Comparison of ENCODE assay signal across 26 mouse cellular contexts in genomic region chr6:108471878-108472277, GRCm38 (mm10).
DNase-seq lines count a peak whose midpoint lies in the region; ATAC-seq and TF ChIP-seq lines count a peak whose summit lies in the region.
"Had no signal": no experiment of that assay in that cellular context is flagged by ENCODE, and none has a peak within 500 bp of the region (broad histone marks: within the 10 kb centered on the region; RNA-seq: fewer than 3 reads in every experiment).

No protein-coding gene starts in this region.

- H3K9ac ChIP-seq in liver, embryonic 15.5 days = no peak overlapping the region
- no peak overlapping the region for H3K9ac ChIP-seq in liver, embryonic 12.5 days
- H3K9ac ChIP-seq in intestine, postnatal 0 days (ENCODE audit: low read depth, low read length) = no peak overlapping the region
- H3K9ac ChIP-seq in neural tube, embryonic 15.5 days (replicated peaks) = no peak overlapping the region
- H3K9ac ChIP-seq: embryonic facial prominence, embryonic 12.5 days; embryonic facial prominence, embryonic 15.5 days; forebrain, postnatal 0 days; heart, embryonic 13.5 days; hindbrain, embryonic 14.5 days had no signal

- peaks cover 18% of the 10 kb centered on the region for H3K4me1 ChIP-seq in liver, embryonic 15.5 days (replicated peaks)
- H3K4me1 ChIP-seq in liver, embryonic 12.5 days = 0 out of 2 replicates have a peak, but pooled peaks cover 8% of the 10 kb centered on the region
- peaks cover 3% of the 10 kb centered on the region; the same call in 1 of the 2 replicates for H3K4me1 ChIP-seq in intestine, postnatal 0 days (replicated peaks; ENCODE audit: control insufficient read depth, insufficient read depth, low read length)
- no peaks in the 10 kb centered on the region for H3K4me1 ChIP-seq in neural tube, embryonic 15.5 days
- H3K4me1 ChIP-seq: embryonic facial prominence, embryonic 15.5 days had no signal

- H3K36me3 ChIP-seq in liver, embryonic 15.5 days (replicated peaks) = no peaks in the 10 kb centered on the region
- peaks cover 5% of the 10 kb centered on the region; the same call in 1 of the 2 replicates for H3K36me3 ChIP-seq in liver, embryonic 12.5 days
- 0 out of 2 replicates have a peak, but pooled peaks cover 8% of the 10 kb centered on the region for H3K36me3 ChIP-seq in intestine, postnatal 0 days (ENCODE audit: control insufficient read depth, insufficient read depth)
- H3K36me3 ChIP-seq in neural tube, embryonic 15.5 days = no peaks in the 10 kb centered on the region
- H3K36me3 ChIP-seq: embryonic facial prominence, embryonic 15.5 days had no signal

- H3K27ac ChIP-seq in liver, embryonic 15.5 days (replicated peaks) = 0 out of 2 replicates have a peak overlapping the region, but pooled peaks have one; percentile 2
- H3K27ac ChIP-seq in liver, embryonic 12.5 days = no peak overlapping the region
- H3K27ac ChIP-seq in intestine, postnatal 0 days (ENCODE audit: low read depth, low read length) = no peak overlapping the region
- no peak overlapping the region for H3K27ac ChIP-seq in neural tube, embryonic 15.5 days (replicated peaks)
- H3K27ac ChIP-seq: embryonic facial prominence, embryonic 12.5 days; embryonic facial prominence, embryonic 15.5 days; heart, adult 2 months; heart, embryonic 10.5 days; heart, embryonic 13.5 days; hindbrain, embryonic 14.5 days; hindbrain, postnatal 0 days had no signal

- ATAC-seq in liver, embryonic 15.5 days (ENCODE audit: insufficient read depth) = no peak
- ATAC-seq in liver, embryonic 12.5 days = no peak
- ATAC-seq in granulocyte monocyte progenitor cell, adult 5-6 weeks (replicated peaks; ENCODE audit: poor library complexity, severe bottlenecking) = peak; percentile 52
- ATAC-seq in intestine, postnatal 0 days = peak; percentile 30
- peak; percentile 56 for ATAC-seq in monocyte, adult 5-6 weeks (replicated peaks; ENCODE audit: insufficient number of reproducible peaks, low FRiP score, low TSS enrichment, poor library complexity, severe bottlenecking)
- no peak for ATAC-seq in neural tube, embryonic 15.5 days (ENCODE audit: low FRiP score)
- no peak for ATAC-seq in CD4-positive, CD25-positive, alpha-beta regulatory T cell, adult 4 months
- ATAC-seq: activated CD4-positive, CD25-positive, alpha-beta regulatory T cell, adult 4 months; forebrain, embryonic 14.5 days; forebrain, postnatal 0 days; hindbrain, postnatal 0 days had no signal

- H3K9me3 ChIP-seq in liver, embryonic 15.5 days (replicated peaks) = no peaks in the 10 kb centered on the region
- no peaks in the 10 kb centered on the region for H3K9me3 ChIP-seq in liver, embryonic 12.5 days (replicated peaks)
- no peaks in the 10 kb centered on the region for H3K9me3 ChIP-seq in intestine, postnatal 0 days (ENCODE audit: control insufficient read depth)
- no peaks in the 10 kb centered on the region for H3K9me3 ChIP-seq in neural tube, embryonic 15.5 days (replicated peaks)
- H3K9me3 ChIP-seq: embryonic facial prominence, embryonic 12.5 days; embryonic facial prominence, embryonic 15.5 days; heart, embryonic 10.5 days; heart, embryonic 13.5 days had no signal

- H3K4me2 ChIP-seq in liver, embryonic 15.5 days = no peak overlapping the region
- no peak overlapping the region for H3K4me2 ChIP-seq in liver, embryonic 12.5 days
- H3K4me2 ChIP-seq in intestine, postnatal 0 days (replicated peaks; ENCODE audit: low read depth) = no peak overlapping the region
- no peak overlapping the region for H3K4me2 ChIP-seq in neural tube, embryonic 15.5 days
- H3K4me2 ChIP-seq: embryonic facial prominence, embryonic 12.5 days; embryonic facial prominence, embryonic 15.5 days; heart, embryonic 13.5 days; hindbrain, embryonic 14.5 days had no signal

- TF ChIP-seq CTCF in intestine, postnatal 0 days (IDR thresholded peaks at IDR 0.05; ENCODE audit: low read depth) = no peak

- H3K27me3 ChIP-seq in liver, embryonic 15.5 days = no peaks in the 10 kb centered on the region
- H3K27me3 ChIP-seq in liver, embryonic 12.5 days (replicated peaks) = no peaks in the 10 kb centered on the region
- no peaks in the 10 kb centered on the region for H3K27me3 ChIP-seq in intestine, postnatal 0 days (replicated peaks; ENCODE audit: control insufficient read depth, insufficient read depth, low read length)
- no peaks in the 10 kb centered on the region for H3K27me3 ChIP-seq in neural tube, embryonic 15.5 days (replicated peaks)
- H3K27me3 ChIP-seq: embryonic facial prominence, embryonic 12.5 days; embryonic facial prominence, embryonic 15.5 days; heart, embryonic 13.5 days had no signal

- no peak for DNase-seq in cerebellum, adult 8-10 months
- DNase-seq: adrenal gland, adult 8-10 months; adrenal gland, postnatal 25 days; cerebellum, adult 18-20 months; cerebellum, adult 9-11 months; cerebellum, postnatal 25 days; forebrain, postnatal 0 days; gastrocnemius, postnatal 25 days; heart, adult 2 months; heart, postnatal 14 days; heart, postnatal 4 days had no signal

- WGBS in liver, embryonic 15.5 days (ENCODE audit: insufficient replicate concordance) = 58% methylated on average over 3 of the region's 3 CpGs
- WGBS in liver, embryonic 12.5 days (ENCODE audit: insufficient replicate concordance) = 70% methylated on average over 3 of the region's 3 CpGs
- 72% methylated on average over 3 of the region's 3 CpGs for WGBS in intestine, postnatal 0 days
- 94% methylated on average over 3 of the region's 3 CpGs for WGBS in neural tube, embryonic 15.5 days

- no peak overlapping the region for H3K4me3 ChIP-seq in liver, embryonic 15.5 days (replicated peaks)
- no peak overlapping the region for H3K4me3 ChIP-seq in liver, embryonic 12.5 days
- no peak overlapping the region for H3K4me3 ChIP-seq in intestine, postnatal 0 days (ENCODE audit: low read depth, low read length)
- H3K4me3 ChIP-seq in neural tube, embryonic 15.5 days (replicated peaks) = no peak overlapping the region
- H3K4me3 ChIP-seq: embryonic facial prominence, embryonic 12.5 days; embryonic facial prominence, embryonic 15.5 days; heart, adult 2 months; heart, embryonic 10.5 days; heart, embryonic 13.5 days had no signal

Comparison
In these comparisons a context has a peak if more than half of its experiments do, and no peak if none do; other contexts are left out.
1. ATAC-seq: peak in granulocyte monocyte progenitor cell, adult 5-6 weeks (single experiment), intestine, postnatal 0 days (single experiment) and monocyte, adult 5-6 weeks (single experiment); none in liver, embryonic 15.5 days (single experiment), liver, embryonic 12.5 days (single experiment), neural tube, embryonic 15.5 days (single experiment) and CD4-positive, CD25-positive, alpha-beta regulatory T cell, adult 4 months (single experiment).